7 mouse cellular contexts compared by ENCODE assay signal in the genomic region with DNA sequence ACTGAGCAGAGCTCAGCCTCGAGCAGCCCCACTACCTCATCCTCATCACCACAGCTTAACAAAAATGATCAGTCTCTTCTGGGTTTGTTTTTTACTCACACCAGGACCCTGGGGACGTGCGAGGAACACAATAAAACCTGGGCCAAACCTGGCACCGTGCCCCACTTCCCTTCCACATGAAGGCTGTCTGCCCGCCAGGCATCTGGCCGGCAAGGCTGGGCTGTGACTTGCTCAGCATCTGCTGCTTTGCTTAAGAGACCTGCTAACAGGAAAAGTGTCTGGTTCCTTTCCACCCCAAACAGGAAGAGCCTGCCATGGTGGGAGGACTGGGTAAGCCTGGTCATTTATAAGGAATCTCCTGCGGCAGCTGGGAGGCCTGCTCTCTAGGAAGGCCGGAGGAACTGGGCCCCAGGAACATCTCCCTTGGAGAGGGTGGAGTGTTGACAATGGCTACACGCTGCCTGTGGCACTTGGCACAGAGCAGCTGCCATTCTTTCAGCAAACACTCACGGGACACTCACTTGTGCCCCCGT. TPM values are rescaled to one million over a fixed set of nuclear protein-coding genes. Genes with fewer than 3 reads are reported as not detected.
A peak's percentile ranks its signal among the peaks of the same experiment; 100 is the strongest.
DNase-seq lines count a peak whose midpoint lies in the region; ATAC-seq and TF ChIP-seq lines count a peak whose summit lies in the region.

No protein-coding gene starts in this region.

- H3K36me3 ChIP-seq in midbrain, embryonic 13.5 days = no peaks in the 10 kb centered on the region
- no peaks in the 10 kb centered on the region for H3K36me3 ChIP-seq in midbrain, embryonic 10.5 days
- H3K36me3 ChIP-seq in kidney, adult 2 months (ENCODE audit: control insufficient read depth, insufficient read depth, low read length) = no peaks in the 10 kb centered on the region

- no peak for TF ChIP-seq POLR2A in kidney, adult 2 months (IDR thresholded peaks at IDR 0.05; ENCODE audit: low read depth, low read length)

- no peak overlapping the region for H3K4me3 ChIP-seq in midbrain, embryonic 13.5 days (replicated peaks)
- no peak overlapping the region for H3K4me3 ChIP-seq in midbrain, embryonic 10.5 days
- H3K4me3 ChIP-seq in kidney, adult 2 months (ENCODE audit: insufficient read depth, low read depth, low read length) = no peak overlapping the region

- H3K27me3 ChIP-seq in midbrain, embryonic 13.5 days = peaks cover 71% of the 10 kb centered on the region
- peaks cover 90% of the 10 kb centered on the region for H3K27me3 ChIP-seq in midbrain, embryonic 10.5 days (ENCODE audit: low read depth, poor library complexity, severe bottlenecking)
- no peaks in the 10 kb centered on the region for H3K27me3 ChIP-seq in kidney, adult 2 months (replicated peaks; ENCODE audit: control insufficient read depth, insufficient read depth, low read length)

- 0 out of 2 replicates have a peak, but pooled peaks have one; percentile 37 for ATAC-seq in midbrain, embryonic 13.5 days
- ATAC-seq in megakaryocyte-erythroid progenitor cell, adult 5-6 weeks (replicated peaks; ENCODE audit: low FRiP score, low TSS enrichment, poor library complexity, severe bottlenecking) = 0 out of 2 replicates have a peak, but pooled peaks have one; percentile 23

- no peak overlapping the region for H3K9ac ChIP-seq in midbrain, embryonic 13.5 days (replicated peaks)

- no peak overlapping the region for H3K4me2 ChIP-seq in midbrain, embryonic 13.5 days (replicated peaks)

- TF ChIP-seq CTCF in kidney, adult 2 months (conservative IDR thresholded peaks at IDR 0.05; ENCODE audit: insufficient read depth, insufficient read length, low read depth, low read length) = no peak

- H3K27ac ChIP-seq in midbrain, embryonic 13.5 days = no peak overlapping the region
- H3K27ac ChIP-seq in midbrain, embryonic 10.5 days (replicated peaks) = no peak overlapping the region
- peak overlapping the region; percentile 46 for H3K27ac ChIP-seq in kidney, adult 2 months (ENCODE audit: insufficient read depth, low read depth, low read length)

- H3K4me1 ChIP-seq in midbrain, embryonic 13.5 days (replicated peaks) = peaks cover 20% of the 10 kb centered on the region
- H3K4me1 ChIP-seq in midbrain, embryonic 10.5 days = peaks cover 15% of the 10 kb centered on the region
- H3K4me1 ChIP-seq in kidney, adult 2 months (ENCODE audit: control insufficient read depth, insufficient read depth, low read length) = peaks cover 3% of the 10 kb centered on the region; the same call in 1 of the 2 replicates

- no peaks in the 10 kb centered on the region for H3K9me3 ChIP-seq in midbrain, embryonic 13.5 days
- no peaks in the 10 kb centered on the region for H3K9me3 ChIP-seq in midbrain, embryonic 10.5 days (replicated peaks)

- no peak for DNase-seq in midbrain, embryonic 10.5 days (ENCODE audit: low spot score)
- peak; percentile 61 for DNase-seq in cerebellum, adult 9-11 months
- DNase-seq in gastrocnemius, postnatal 25 days = peak; percentile 80
- DNase-seq in kidney, adult 2 months = peak; percentile 92
- DNase-seq in ovary, postnatal 36 days (ENCODE audit: low spot score) = no peak

- 68% methylated on average over 11 of the region's 11 CpGs for WGBS in midbrain, embryonic 13.5 days
- 77% methylated on average over 11 of the region's 11 CpGs for WGBS in midbrain, embryonic 10.5 days
- WGBS in kidney, adult 2 months = 55% methylated on average over 11 of the region's 11 CpGs

RNA-seq across cellular contexts. Expression of a gene that starts 4.3 kb away (rescaled TPM):
- polyA plus RNA-seq in midbrain, embryonic 13.5 days (2015; fragmentation: Nextera tagmentation; extraction: Ambion mirVana) = 2.5 and 3.6 TPM in 2 replicates
- 1.2 and 1.6 TPM in 2 replicates for polyA plus RNA-seq in midbrain, embryonic 10.5 days (2016; fragmentation: Nextera tagmentation; extraction: Ambion mirVana)
- total RNA-seq in gastrocnemius, postnatal 25 days (2021) = 1 to 10 TPM; 2.5 to 4.5 TPM
- polyA plus RNA-seq in kidney, adult 2 months (2012; rRNA removed) = 4.3 TPM in 2 replicates
- 0.37 TPM in 1 of 2 replicates, not detected in the other for total RNA-seq in megakaryocyte-erythroid progenitor cell, adult 5-6 weeks (2014; fragmentation: Nextera tagmentation)
- 0.19 and 0.42 TPM in 2 replicates for total RNA-seq in megakaryocyte-erythroid progenitor cell, adult 5-6 weeks (2017)

RNA-seq across cellular contexts. Expression of a gene that starts 5.7 kb away (rescaled TPM):
- 17.6 and 19.9 TPM in 2 replicates for polyA plus RNA-seq in midbrain, embryonic 13.5 days (2015; fragmentation: Nextera tagmentation; extraction: Ambion mirVana)
- 11.2 and 12.6 TPM in 2 replicates for polyA plus RNA-seq in midbrain, embryonic 10.5 days (2016; fragmentation: Nextera tagmentation; extraction: Ambion mirVana)
- total RNA-seq in gastrocnemius, postnatal 25 days (2021) = 10 to 100 TPM; 20.2 to 24.3 TPM
- polyA plus RNA-seq in kidney, adult 2 months (2012; rRNA removed) = 7.2 and 13.8 TPM in 2 replicates
- 60.9 and 72.5 TPM in 2 replicates for total RNA-seq in megakaryocyte-erythroid progenitor cell, adult 5-6 weeks (2014; fragmentation: Nextera tagmentation)
- 24.0 and 32.8 TPM in 2 replicates for total RNA-seq in megakaryocyte-erythroid progenitor cell, adult 5-6 weeks (2017)

RNA-seq across cellular contexts. Expression of a gene that starts 29.7 kb away (rescaled TPM):
- polyA plus RNA-seq in midbrain, embryonic 13.5 days (2015; fragmentation: Nextera tagmentation; extraction: Ambion mirVana) = not detected in 2 replicates
- polyA plus RNA-seq in midbrain, embryonic 10.5 days (2016; fragmentation: Nextera tagmentation; extraction: Ambion mirVana) = 0.54 TPM in 1 of 2 replicates, not detected in the other
- not detected for total RNA-seq in gastrocnemius, postnatal 25 days (2021)
- polyA plus RNA-seq in kidney, adult 2 months (2012; rRNA removed) = 0.11 and 0.14 TPM in 2 replicates
- total RNA-seq in megakaryocyte-erythroid progenitor cell, adult 5-6 weeks (2014; fragmentation: Nextera tagmentation) = 2.6 TPM in 1 of 2 replicates, not detected in the other
- total RNA-seq in megakaryocyte-erythroid progenitor cell, adult 5-6 weeks (2017) = not detected in 2 replicates

RNA-seq across cellular contexts. Expression of a gene that starts 37.9 kb away (rescaled TPM):
- 0.17 and 0.23 TPM in 2 replicates for polyA plus RNA-seq in midbrain, embryonic 13.5 days (2015; fragmentation: Nextera tagmentation; extraction: Ambion mirVana)
- 0.09 TPM in 1 of 2 replicates, not detected in the other for polyA plus RNA-seq in midbrain, embryonic 10.5 days (2016; fragmentation: Nextera tagmentation; extraction: Ambion mirVana)
- not detected for total RNA-seq in gastrocnemius, postnatal 25 days (2021)
- not detected in 2 replicates for polyA plus RNA-seq in kidney, adult 2 months (2012; rRNA removed)
- total RNA-seq in megakaryocyte-erythroid progenitor cell, adult 5-6 weeks (2014; fragmentation: Nextera tagmentation) = not detected in 2 replicates
- total RNA-seq in megakaryocyte-erythroid progenitor cell, adult 5-6 weeks (2017) = not detected in 2 replicates

RNA-seq across cellular contexts. Expression of a gene that starts 54.8 kb away (rescaled TPM):
- polyA plus RNA-seq in midbrain, embryonic 13.5 days (2015; fragmentation: Nextera tagmentation; extraction: Ambion mirVana) = not detected in 2 replicates
- polyA plus RNA-seq in midbrain, embryonic 10.5 days (2016; fragmentation: Nextera tagmentation; extraction: Ambion mirVana) = not detected in 2 replicates
- not detected for total RNA-seq in gastrocnemius, postnatal 25 days (2021)
- 0.03 TPM in 1 of 2 replicates, not detected in the other for polyA plus RNA-seq in kidney, adult 2 months (2012; rRNA removed)
- not detected in 2 replicates for total RNA-seq in megakaryocyte-erythroid progenitor cell, adult 5-6 weeks (2014; fragmentation: Nextera tagmentation)
- total RNA-seq in megakaryocyte-erythroid progenitor cell, adult 5-6 weeks (2017) = not detected in 2 replicates

Comparison
In these comparisons a context has a peak if more than half of its experiments do, and no peak if none do; other contexts are left out.
1. DNase-seq: peak in cerebellum, adult 9-11 months (single experiment), gastrocnemius, postnatal 25 days (single experiment) and kidney, adult 2 months (single experiment); none in midbrain, embryonic 10.5 days (single experiment) and ovary, postnatal 36 days (single experiment).